Mouse (Mus musculus) forebrain, embryonic 16.5 days (tissue): ENCODE data around the gene Cxcr4. TPM values are rescaled to one million over a fixed set of nuclear protein-coding genes. Genes with fewer than 3 reads are reported as not detected.
A peak's percentile ranks its signal among the peaks of the same experiment; 100 is the strongest.

ENCODE experiments used
- ATAC-seq: fragments of 200-750 bp; cut with Nextera tagmentation; 2 replicates; pipeline ENCODE4 v1.8.0; 2017; ENCODE audit warnings: mild to moderate bottlenecking, moderate library complexity
- H3K27ac ChIP-seq: fragments of 300-500 bp; sonication (generic); 2 replicates; pipeline ENCODE4 v1.5.1; 2014; ENCODE audit warnings: low read length, control low read depth
- H3K27me3 ChIP-seq: fragments of 300-500 bp; sonication (generic); replicated peaks from 2 replicates; pipeline ENCODE4 v1.6.1; 2014; ENCODE audit warnings: low read length; ENCODE audit not compliant: control insufficient read depth, insufficient read depth
- H3K36me3 ChIP-seq: fragments of 300-500 bp; sonication (generic); 2 replicates; pipeline ENCODE4 v1.6.1; 2014; ENCODE audit not compliant: control insufficient read depth, insufficient read depth
- H3K4me1 ChIP-seq: fragments of 300-500 bp; sonication (generic); replicated peaks from 2 replicates; pipeline ENCODE4 v1.6.1; 2014; ENCODE audit warnings: low read length; ENCODE audit not compliant: control insufficient read depth, insufficient read depth
- H3K4me2 ChIP-seq: fragments of 300-500 bp; sonication (generic); 2 replicates; pipeline ENCODE4 v1.6.1; 2014; ENCODE audit warnings: mild to moderate bottlenecking, low read length, control low read depth
- H3K4me3 ChIP-seq: fragments of 300-500 bp; sonication (generic); replicated peaks from 2 replicates; pipeline ENCODE4 v1.5.1; 2014; ENCODE audit warnings: mild to moderate bottlenecking, low read length, control low read depth
- H3K9ac ChIP-seq: fragments of 300-500 bp; sonication (generic); replicated peaks from 2 replicates; pipeline ENCODE4 v1.6.1; 2014; ENCODE audit warnings: low read depth, low read length, control low read depth
- H3K9me3 ChIP-seq: fragments of 300-500 bp; sonication (generic); 2 replicates; pipeline ENCODE4 v1.6.1; 2016; ENCODE audit warnings: low read length; ENCODE audit not compliant: control insufficient read depth
- WGBS: fragments of 180-500 bp; shearing (Covaris S2); extraction: QIAGEN DNeasy Blood & Tissue Kit; methylation state at CpG from one replicate; pipeline ENCODE4 v1.1.7; 2014; 5-methylcytosine and 5-hydroxymethylcytosine counted together
- polyA plus RNA-seq: library from polyadenylated mRNA; unstranded; fragments of >200 nt; fragmentation: Nextera tagmentation; extraction: Ambion mirVana; gene quantifications from 2 replicates; pipeline ENCODE4 v1.2.1, GENCODE M21; 2015

Cxcr4 gene
- polyA plus RNA-seq, 1 experiment from 2014 or later = 11.3 TPM

GRCm38 (mm10) chr1:128583279-128583872 lies 8.7 kb downstream of the Cxcr4 start:
- Histone ChIP-seq H3K36me3 (no peaks in the 10 kb centered on the region), H3K27me3 (no peaks in the 10 kb centered on the region), H3K4me1 (peaks cover 12% of the 10 kb centered on the region), H3K9ac (no peak overlapping the region), H3K4me3 (no peak overlapping the region), H3K9me3 (peaks cover 5% of the 10 kb centered on the region; the same call in 1 of the 2 replicates), H3K4me2 (no peak overlapping the region), H3K27ac (no peak overlapping the region)
- 30% methylated on average over 6 of the region's 6 CpGs for WGBS
- ATAC-seq = peak; percentile 16; the same call in 1 of the 2 replicates

GRCm38 (mm10) chr1:128580321-128580720 lies 11.8 kb downstream of the Cxcr4 start:
- 85% methylated on average over 3 of the region's 3 CpGs for WGBS
- H3K4me1 ChIP-seq = no peaks in the 10 kb centered on the region
- H3K9me3 ChIP-seq = peaks cover 5% of the 10 kb centered on the region; the same call in 1 of the 2 replicates
- no peak for ATAC-seq
- no peaks in the 10 kb centered on the region for H3K36me3 ChIP-seq
- H3K9ac ChIP-seq = no peak overlapping the region
- no peak overlapping the region for H3K4me2 ChIP-seq
- no peak overlapping the region for H3K27ac ChIP-seq
- H3K4me3 ChIP-seq = no peak overlapping the region
- H3K27me3 ChIP-seq = no peaks in the 10 kb centered on the region

GRCm38 (mm10) chr1:128578454-128578853 lies 13.6 kb downstream of the Cxcr4 start:
- no peak overlapping the region for H3K4me3 ChIP-seq
- WGBS = 5% methylated on average over 2 of the region's 2 CpGs
- H3K27ac ChIP-seq = no peak overlapping the region
- no peak overlapping the region for H3K9ac ChIP-seq
- H3K9me3 ChIP-seq = peaks cover 5% of the 10 kb centered on the region; the same call in 1 of the 2 replicates
- H3K36me3 ChIP-seq = no peaks in the 10 kb centered on the region
- H3K4me1 ChIP-seq = no peaks in the 10 kb centered on the region
- ATAC-seq = peak; percentile 38; the same call in 1 of the 2 replicates
- H3K27me3 ChIP-seq = no peaks in the 10 kb centered on the region
- H3K4me2 ChIP-seq = no peak overlapping the region

GRCm38 (mm10) chr1:128575096-128575495 lies 17.0 kb downstream of the Cxcr4 start:
- Histone ChIP-seq H3K4me2 (no peak overlapping the region), H3K9ac (no peak overlapping the region), H3K4me3 (no peak overlapping the region), H3K9me3 (no peaks in the 10 kb centered on the region), H3K27ac (no peak overlapping the region), H3K4me1 (no peaks in the 10 kb centered on the region), H3K36me3 (no peaks in the 10 kb centered on the region), H3K27me3 (no peaks in the 10 kb centered on the region)
- 62% methylated on average over 4 of the region's 4 CpGs for WGBS
- no peak for ATAC-seq

GRCm38 (mm10) chr1:128571033-128571432 lies 21.1 kb downstream of the Cxcr4 start:
- Histone ChIP-seq H3K4me2 (no peak overlapping the region), H3K27ac (no peak overlapping the region), H3K4me3 (no peak overlapping the region), H3K9ac (no peak overlapping the region), H3K27me3 (no peaks in the 10 kb centered on the region), H3K9me3 (no peaks in the 10 kb centered on the region), H3K4me1 (no peaks in the 10 kb centered on the region), H3K36me3 (no peaks in the 10 kb centered on the region)
- no peak for ATAC-seq
- WGBS = 92% methylated on average over 3 of the region's 3 CpGs

- Histone ChIP-seq H3K9me3 (no peaks in the 10 kb centered on the region), H3K4me1 (no peaks in the 10 kb centered on the region), H3K9ac (no peak overlapping the region), H3K4me2 (no peak overlapping the region), H3K27me3 (no peaks in the 10 kb centered on the region), H3K4me3 (no peak overlapping the region), H3K27ac (no peak overlapping the region), H3K36me3 (no peaks in the 10 kb centered on the region)
- ATAC-seq = no peak
- WGBS = 77% methylated on average over 17 of the region's 17 CpGs
These were observed 22.0 kb downstream of the Cxcr4 start for GRCm38 (mm10) chr1:128569992-128570648.

GRCm38 (mm10) chr1:128567224-128568197 lies 24.6 kb downstream of the Cxcr4 start:
- peak; percentile 66; the same call in 1 of the 2 replicates for ATAC-seq
- no peak overlapping the region for H3K4me2 ChIP-seq
- peak overlapping the region; percentile 12; the same call in 1 of the 2 replicates for H3K27ac ChIP-seq
- no peak overlapping the region for H3K9ac ChIP-seq
- no peak overlapping the region for H3K4me3 ChIP-seq
- no peaks in the 10 kb centered on the region for H3K4me1 ChIP-seq
- no peaks in the 10 kb centered on the region for H3K27me3 ChIP-seq
- H3K36me3 ChIP-seq = no peaks in the 10 kb centered on the region
- WGBS = 45% methylated on average over 12 of the region's 12 CpGs
- H3K9me3 ChIP-seq = no peaks in the 10 kb centered on the region

GRCm38 (mm10) chr1:128563905-128564304 lies 28.2 kb downstream of the Cxcr4 start:
- H3K4me2 ChIP-seq = no peak overlapping the region
- H3K27ac ChIP-seq = no peak overlapping the region
- no peak overlapping the region for H3K4me3 ChIP-seq
- ATAC-seq = no peak
- H3K9ac ChIP-seq = no peak overlapping the region
- H3K36me3 ChIP-seq = no peaks in the 10 kb centered on the region
- no peaks in the 10 kb centered on the region for H3K27me3 ChIP-seq
- no peaks in the 10 kb centered on the region for H3K9me3 ChIP-seq
- H3K4me1 ChIP-seq = peaks cover 11% of the 10 kb centered on the region
- WGBS = 88% methylated on average over 3 of the region's 3 CpGs

GRCm38 (mm10) chr1:128561325-128561874 lies 30.7 kb downstream of the Cxcr4 start:
- 35% methylated on average over 9 of the region's 9 CpGs for WGBS
- ATAC-seq = peak; percentile 84

More at GRCm38 (mm10) chr1:128561325-128561874, 30.7 kb downstream of the Cxcr4 start:
- Histone ChIP-seq H3K4me1 (peaks cover 11% of the 10 kb centered on the region), H3K4me2 (no peak overlapping the region), H3K9ac (no peak overlapping the region), H3K9me3 (no peaks in the 10 kb centered on the region), H3K4me3 (no peak overlapping the region), H3K27ac (0 out of 2 replicates have a peak overlapping the region, but pooled peaks have one; percentile 28), H3K27me3 (no peaks in the 10 kb centered on the region), H3K36me3 (no peaks in the 10 kb centered on the region)
